Mouse (Mus musculus) stomach, postnatal 0 days (tissue): ENCODE measurements around the gene Ccdc33. TPM values are rescaled to one million over a fixed set of nuclear protein-coding genes. Genes with fewer than 3 reads are reported as not detected.
A peak's percentile ranks its signal among the peaks of the same experiment; 100 is the strongest.

ENCODE experiments used
- ATAC-seq: fragments of 200-750 bp; cut with Nextera tagmentation; 2 replicates; pipeline ENCODE4 v1.8.0; 2017; ENCODE audit not compliant: low FRiP score, low TSS enrichment
- DNase-seq: peaks from one replicate; pipeline ENCODE4 v3.0.0-alpha.2; 2016; ENCODE audit warnings: low spot score
- H3K27ac ChIP-seq: fragments of 300-500 bp; sonication (generic); replicated peaks from 2 replicates; pipeline ENCODE4 v1.5.1; 2014; ENCODE audit warnings: mild to moderate bottlenecking, control low read depth
- H3K27me3 ChIP-seq: fragments of 300-500 bp; sonication (generic); 2 replicates; pipeline ENCODE4 v1.6.1; 2014; ENCODE audit warnings: low read length; ENCODE audit not compliant: control insufficient read depth, insufficient read depth
- H3K36me3 ChIP-seq: fragments of 300-500 bp; sonication (generic); 2 replicates; pipeline ENCODE4 v1.6.1; 2014; ENCODE audit warnings: low read length, mixed read lengths; ENCODE audit not compliant: control insufficient read depth, insufficient read depth
- H3K4me1 ChIP-seq: fragments of 300-500 bp; sonication (generic); replicated peaks from 2 replicates; pipeline ENCODE4 v1.6.1; 2014; ENCODE audit warnings: antibody characterized with exemption; ENCODE audit not compliant: control insufficient read depth, insufficient read depth
- H3K4me2 ChIP-seq: fragments of 300-500 bp; sonication (generic); replicated peaks from 2 replicates; pipeline ENCODE4 v1.6.1; 2014; ENCODE audit warnings: low read depth, mild to moderate bottlenecking, control low read depth, moderate library complexity
- H3K4me3 ChIP-seq: fragments of 300-500 bp; sonication (generic); 2 replicates; pipeline ENCODE4 v1.5.1; 2014; ENCODE audit warnings: low read depth, low read length, control low read depth
- H3K9ac ChIP-seq: fragments of 300-500 bp; sonication (generic); 2 replicates; pipeline ENCODE4 v1.6.1; 2014; ENCODE audit warnings: mild to moderate bottlenecking, low read length, control low read depth, mixed read lengths
- H3K9me3 ChIP-seq: fragments of 300-500 bp; sonication (generic); 2 replicates; pipeline ENCODE4 v1.6.1; 2016; ENCODE audit warnings: low read length; ENCODE audit not compliant: control insufficient read depth
- CTCF ChIP-seq: IDR thresholded peaks from 2 replicates; pipeline ENCODE4 v1.5.1; 2016; ENCODE audit warnings: antibody characterized with exemption, low read depth, mild to moderate bottlenecking, moderate library complexity
- EP300 ChIP-seq: optimal IDR thresholded peaks from 2 replicates; pipeline ENCODE3; 2016; ENCODE audit warnings: antibody characterized with exemption
- WGBS: fragments of 180-500 bp; shearing (Covaris S2); extraction: QIAGEN DNeasy Blood & Tissue Kit; methylation state at CpG from one replicate; pipeline ENCODE4 v1.1.7; 2014; 5-methylcytosine and 5-hydroxymethylcytosine counted together
- polyA plus RNA-seq: library from polyadenylated mRNA; unstranded; fragments of >200 nt; fragmentation: Nextera tagmentation; extraction: Ambion mirVana; gene quantifications from 2 replicates; pipeline ENCODE4 v1.2.1, GENCODE M21; 2015

The Ccdc33 gene
- polyA plus RNA-seq, 1 experiment from 2014 or later: not detected

DNA sequence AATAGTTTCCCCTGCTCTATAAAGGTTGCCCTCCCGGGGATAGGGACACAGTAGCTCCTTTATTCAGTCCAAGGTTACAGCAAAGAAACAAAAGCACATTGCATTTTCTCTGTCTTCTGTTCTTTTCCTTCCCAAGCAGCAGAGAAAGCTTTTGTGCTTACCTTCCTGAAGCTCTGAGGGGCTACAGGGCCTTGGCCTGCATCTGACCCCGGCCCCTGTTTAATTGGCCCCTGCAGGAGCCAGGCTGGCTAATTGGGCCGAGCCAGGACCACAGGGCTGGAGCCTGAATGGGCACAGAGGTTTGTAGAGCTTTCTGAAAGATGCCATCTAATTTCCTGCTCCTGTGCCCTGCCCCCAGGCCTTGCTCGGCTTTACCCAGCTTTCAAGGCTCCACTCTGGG is 77.6 kb downstream of the Ccdc33 start:
- Histone ChIP-seq H3K27ac (no peak overlapping the region), H3K4me3 (no peak overlapping the region), H3K4me2 (no peak overlapping the region), H3K9ac (no peak overlapping the region), H3K9me3 (no peaks in the 10 kb centered on the region), H3K4me1 (no peaks in the 10 kb centered on the region), H3K27me3 (no peaks in the 10 kb centered on the region), H3K36me3 (no peaks in the 10 kb centered on the region)
- TF ChIP-seq EP300 (no peak), CTCF (no peak)
- DNase-seq (no peak), ATAC-seq (no peak)
- 67% methylated on average over 4 of the region's 4 CpGs for WGBS

- no peaks in the 10 kb centered on the region for H3K4me1 ChIP-seq
- WGBS: 34% methylated on average over 19 of the region's 19 CpGs
Observed at GRCm38 (mm10) chr9:58038500-58039168, 80.0 kb downstream of the Ccdc33 start.

GRCm38 (mm10) chr9:58036961-58037360 is 81.7 kb downstream of the Ccdc33 start:
- no peak overlapping the region for H3K4me2 ChIP-seq
- H3K4me1 ChIP-seq: no peaks in the 10 kb centered on the region
- ATAC-seq (no peak), DNase-seq (no peak)
- 67% methylated on average over 4 of the region's 4 CpGs for WGBS
- H3K9ac ChIP-seq: no peak overlapping the region
- H3K27me3 ChIP-seq: no peaks in the 10 kb centered on the region
- no peak overlapping the region for H3K27ac ChIP-seq
- no peaks in the 10 kb centered on the region for H3K9me3 ChIP-seq
- TF ChIP-seq EP300 (no peak), CTCF (no peak)
- H3K36me3 ChIP-seq: no peaks in the 10 kb centered on the region
- H3K4me3 ChIP-seq: no peak overlapping the region

More at GRCm38 (mm10) chr9:58038500-58039168, 80.0 kb downstream of the Ccdc33 start:
- no peak overlapping the region for H3K4me2 ChIP-seq
- peak; percentile 71 for ATAC-seq
- no peak overlapping the region for H3K9ac ChIP-seq
- TF ChIP-seq CTCF (peak; percentile 97), EP300 (no peak)
- H3K27me3 ChIP-seq: no peaks in the 10 kb centered on the region
- peak; percentile 75 for DNase-seq
- no peak overlapping the region for H3K27ac ChIP-seq
- no peaks in the 10 kb centered on the region for H3K9me3 ChIP-seq
- H3K4me3 ChIP-seq: no peak overlapping the region
- no peaks in the 10 kb centered on the region for H3K36me3 ChIP-seq

DNA sequence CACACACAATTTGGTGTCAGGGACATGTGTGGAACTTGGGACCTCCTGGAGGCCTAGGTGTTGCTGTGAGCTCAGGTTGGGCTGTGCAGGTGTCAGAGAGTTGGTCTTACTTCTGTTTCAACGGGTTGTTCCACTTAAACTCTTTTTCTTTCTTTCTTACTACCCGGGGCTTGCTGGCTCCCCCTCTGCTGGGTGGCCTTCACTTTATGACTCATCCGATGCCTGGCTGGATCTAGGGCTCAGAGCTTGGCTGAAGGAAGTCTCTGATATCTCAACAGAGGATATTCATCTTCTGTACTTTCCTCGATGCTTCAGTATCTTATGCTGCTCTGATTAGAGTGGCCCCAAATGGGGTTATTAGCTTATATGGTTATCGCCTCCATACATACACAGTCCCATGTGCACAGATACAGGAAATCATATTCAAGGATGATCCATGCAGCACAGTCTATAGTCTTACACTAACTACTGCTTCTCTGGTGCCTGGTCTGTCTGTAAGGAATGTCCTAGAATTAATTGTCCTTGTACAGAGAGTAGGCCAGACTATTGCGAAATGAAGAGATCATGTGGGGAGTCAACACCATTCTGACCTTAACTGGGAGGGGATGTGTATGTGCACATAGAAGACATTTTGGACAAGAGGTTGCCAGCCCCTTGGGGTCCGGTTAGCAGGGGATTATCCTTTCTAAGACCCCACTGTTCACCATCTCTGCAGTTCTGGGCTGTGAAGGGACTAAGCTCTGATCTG is 82.5 kb downstream of the Ccdc33 start:
- H3K4me2 ChIP-seq: no peak overlapping the region
- WGBS: 57% methylated on average over 7 of the region's 7 CpGs
- H3K27ac ChIP-seq: no peak overlapping the region

GRCm38 (mm10) chr9:58035519-58035918 is 83.1 kb downstream of the Ccdc33 start:
- Histone ChIP-seq H3K36me3 (no peaks in the 10 kb centered on the region), H3K4me1 (no peaks in the 10 kb centered on the region), H3K9ac (no peak overlapping the region), H3K27ac (no peak overlapping the region), H3K27me3 (no peaks in the 10 kb centered on the region), H3K4me3 (no peak overlapping the region), H3K9me3 (no peaks in the 10 kb centered on the region), H3K4me2 (no peak overlapping the region)
- 70% methylated on average over 2 of the region's 2 CpGs for WGBS
- DNase-seq: no peak
- no peak for ATAC-seq
- TF ChIP-seq CTCF: no peak
- TF ChIP-seq EP300: no peak

More for the DNA sequence above, 82.5 kb downstream of the Ccdc33 start:
- no peaks in the 10 kb centered on the region for H3K9me3 ChIP-seq
- H3K36me3 ChIP-seq: no peaks in the 10 kb centered on the region
- H3K4me1 ChIP-seq: no peaks in the 10 kb centered on the region
- TF ChIP-seq CTCF (no peak), EP300 (no peak)
- DNase-seq: no peak
- no peak overlapping the region for H3K9ac ChIP-seq
- no peaks in the 10 kb centered on the region for H3K27me3 ChIP-seq
- ATAC-seq: 0 out of 2 replicates have a peak, but pooled peaks have one; percentile 25
- H3K4me3 ChIP-seq: no peak overlapping the region

GRCm38 (mm10) chr9:58031895-58032294 is 86.7 kb downstream of the Ccdc33 start:
- no peak for TF ChIP-seq CTCF
- no peak for TF ChIP-seq EP300
- no peak for ATAC-seq

More at GRCm38 (mm10) chr9:58031895-58032294, 86.7 kb downstream of the Ccdc33 start:
- WGBS: 60% methylated on average over 5 of the region's 5 CpGs
- H3K4me3 ChIP-seq: no peak overlapping the region
- no peak overlapping the region for H3K4me2 ChIP-seq
- no peaks in the 10 kb centered on the region for H3K36me3 ChIP-seq
- no peaks in the 10 kb centered on the region for H3K4me1 ChIP-seq
- no peak overlapping the region for H3K9ac ChIP-seq
- no peak for DNase-seq
- no peak overlapping the region for H3K27ac ChIP-seq
- no peaks in the 10 kb centered on the region for H3K9me3 ChIP-seq
- no peaks in the 10 kb centered on the region for H3K27me3 ChIP-seq
